Mouse (Mus musculus): ENCODE measurements around the gene Rcsd1. TPM values are rescaled to one million over a fixed set of nuclear protein-coding genes. Genes with fewer than 3 reads are reported as not detected.

Gene Rcsd1
- polyA plus RNA-seq, 1 experiment = 15.6 TPM

DNA sequence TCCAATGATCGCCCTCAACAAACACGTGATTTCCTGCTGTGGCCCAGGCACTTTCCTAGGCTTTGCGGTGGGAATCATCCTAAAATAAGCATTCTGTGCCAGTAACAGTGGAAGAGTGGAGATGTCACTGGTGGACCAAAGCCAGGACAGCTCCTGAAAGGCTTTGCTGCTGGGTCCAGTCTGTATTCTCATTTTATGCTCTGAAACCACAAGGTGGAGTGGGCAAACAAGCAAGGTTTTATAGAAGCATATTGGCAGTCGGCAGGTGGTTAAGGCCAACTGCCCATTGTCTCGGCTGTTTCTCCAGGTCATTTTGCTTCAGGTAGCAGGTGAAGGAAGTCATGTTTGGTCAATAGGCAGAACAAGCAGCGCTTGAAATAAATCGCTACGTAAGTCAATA is 78.4 kb downstream of the Rcsd1 start:
- Histone ChIP-seq H3K27ac (ENCODE audit: insufficient read depth, low read depth, low read length) (no peak overlapping the region), H3K36me3 (ENCODE audit: control insufficient read depth, insufficient read depth, low read length) (no peaks in the 10 kb centered on the region), H3K27me3 (replicated peaks; ENCODE audit: control insufficient read depth, insufficient read depth, low read length) (no peaks in the 10 kb centered on the region), H3K4me1 (ENCODE audit: control insufficient read depth, insufficient read depth, low read length) (peaks cover 12% of the 10 kb centered on the region; the same call in 1 of the 2 replicates), H3K4me3 (ENCODE audit: insufficient read depth, low read depth, low read length) (no peak overlapping the region)
- TF ChIP-seq POLR2A (IDR thresholded peaks at IDR 0.05; ENCODE audit: low read depth, low read length) = no peak
- no peak for TF ChIP-seq CTCF (conservative IDR thresholded peaks at IDR 0.05; ENCODE audit: insufficient read depth, insufficient read length, low read depth, low read length)
- no peak for DNase-seq
- 66% methylated on average over 8 of the region's 8 CpGs for WGBS

DNA sequence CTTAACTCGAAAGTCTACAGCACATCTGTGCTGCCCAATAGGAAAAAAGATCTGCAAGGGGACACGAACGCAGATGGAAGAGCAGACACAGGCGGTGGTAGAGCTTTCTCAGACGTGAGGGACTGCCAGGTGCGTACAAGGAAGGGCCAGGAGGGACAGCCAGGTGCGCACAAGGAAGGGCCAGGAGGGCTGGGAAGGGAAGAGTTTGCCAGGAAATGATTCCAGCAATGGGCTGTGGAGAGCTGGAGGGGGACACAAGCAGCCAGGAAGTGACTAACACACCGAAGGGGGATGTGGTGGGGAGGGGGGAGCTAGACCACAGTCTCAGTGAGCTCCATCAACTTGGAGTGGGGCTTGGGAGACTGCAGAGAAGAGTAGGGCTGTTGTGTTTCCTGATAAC is 79.6 kb downstream of the Rcsd1 start:
- TF ChIP-seq CTCF (conservative IDR thresholded peaks at IDR 0.05; ENCODE audit: insufficient read depth, insufficient read length, low read depth, low read length) (no peak), POLR2A (IDR thresholded peaks at IDR 0.05; ENCODE audit: low read depth, low read length) (no peak)
- WGBS = 63% methylated on average over 8 of the region's 8 CpGs
- Histone ChIP-seq H3K36me3 (ENCODE audit: control insufficient read depth, insufficient read depth, low read length) (no peaks in the 10 kb centered on the region), H3K4me1 (ENCODE audit: control insufficient read depth, insufficient read depth, low read length) (peaks cover 15% of the 10 kb centered on the region; the same call in 1 of the 2 replicates), H3K27me3 (replicated peaks; ENCODE audit: control insufficient read depth, insufficient read depth, low read length) (no peaks in the 10 kb centered on the region), H3K4me3 (ENCODE audit: insufficient read depth, low read depth, low read length) (no peak overlapping the region), H3K27ac (ENCODE audit: insufficient read depth, low read depth, low read length) (no peak overlapping the region)
- no peak for DNase-seq

DNA sequence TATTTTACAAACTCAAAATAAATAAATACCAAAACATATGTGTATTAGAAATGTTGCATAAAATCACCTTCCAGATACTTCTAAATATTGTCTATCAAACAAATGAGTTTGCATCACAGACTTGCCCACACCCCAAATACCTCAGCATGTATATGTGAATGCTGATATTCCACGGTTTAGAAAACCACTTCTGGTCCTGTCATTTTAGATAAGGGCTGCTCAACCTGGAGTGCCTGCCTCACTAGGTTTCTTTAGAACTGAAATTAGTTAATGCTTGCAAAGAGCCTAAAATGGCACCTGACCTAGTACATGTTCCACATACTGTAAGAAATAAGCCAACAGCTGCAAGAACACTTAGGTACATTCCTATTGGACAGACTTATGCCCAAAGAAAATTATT is 81.0 kb downstream of the Rcsd1 start:
- DNase-seq = no peak
- Histone ChIP-seq H3K4me1 (ENCODE audit: control insufficient read depth, insufficient read depth, low read length) (peaks cover 13% of the 10 kb centered on the region; the same call in 1 of the 2 replicates), H3K36me3 (ENCODE audit: control insufficient read depth, insufficient read depth, low read length) (no peaks in the 10 kb centered on the region), H3K27me3 (replicated peaks; ENCODE audit: control insufficient read depth, insufficient read depth, low read length) (no peaks in the 10 kb centered on the region), H3K4me3 (ENCODE audit: insufficient read depth, low read depth, low read length) (no peak overlapping the region), H3K27ac (ENCODE audit: insufficient read depth, low read depth, low read length) (no peak overlapping the region)
- no peak for TF ChIP-seq CTCF (conservative IDR thresholded peaks at IDR 0.05; ENCODE audit: insufficient read depth, insufficient read length, low read depth, low read length)
- no peak for TF ChIP-seq POLR2A (IDR thresholded peaks at IDR 0.05; ENCODE audit: low read depth, low read length)
- 80% methylated on average over 1 of the region's 1 CpGs for WGBS

DNA sequence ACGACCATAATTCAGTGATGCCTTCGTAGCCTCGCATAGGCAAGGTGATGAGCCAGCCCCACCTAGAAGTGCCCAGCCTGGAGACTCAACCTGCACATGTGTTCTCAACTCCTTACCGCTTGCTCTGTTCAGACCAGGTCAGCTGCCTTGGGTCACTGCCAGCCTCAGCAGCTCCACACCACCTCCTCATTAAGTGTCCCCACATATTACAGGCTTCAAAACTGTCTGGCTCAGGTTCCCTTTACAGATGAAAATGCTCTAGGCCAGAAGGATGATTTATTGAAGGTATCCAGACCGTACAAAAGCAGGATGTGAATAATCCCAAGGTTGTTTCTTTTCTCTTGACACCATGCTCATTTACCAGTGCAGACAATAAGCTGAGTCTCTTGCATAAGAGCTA is 83.7 kb downstream of the Rcsd1 start:
- Histone ChIP-seq H3K4me3 (ENCODE audit: insufficient read depth, low read depth, low read length) (no peak overlapping the region), H3K4me1 (ENCODE audit: control insufficient read depth, insufficient read depth, low read length) (peaks cover 9% of the 10 kb centered on the region; the same call in 1 of the 2 replicates), H3K27ac (ENCODE audit: insufficient read depth, low read depth, low read length) (0 out of 2 replicates have a peak overlapping the region, but pooled peaks have one; percentile 6), H3K36me3 (ENCODE audit: control insufficient read depth, insufficient read depth, low read length) (no peaks in the 10 kb centered on the region), H3K27me3 (replicated peaks; ENCODE audit: control insufficient read depth, insufficient read depth, low read length) (no peaks in the 10 kb centered on the region)
- DNase-seq = peak; percentile 69
- TF ChIP-seq POLR2A (IDR thresholded peaks at IDR 0.05; ENCODE audit: low read depth, low read length) (no peak), CTCF (conservative IDR thresholded peaks at IDR 0.05; ENCODE audit: insufficient read depth, insufficient read length, low read depth, low read length) (no peak)
- WGBS = 45% methylated on average over 5 of the region's 5 CpGs

DNA sequence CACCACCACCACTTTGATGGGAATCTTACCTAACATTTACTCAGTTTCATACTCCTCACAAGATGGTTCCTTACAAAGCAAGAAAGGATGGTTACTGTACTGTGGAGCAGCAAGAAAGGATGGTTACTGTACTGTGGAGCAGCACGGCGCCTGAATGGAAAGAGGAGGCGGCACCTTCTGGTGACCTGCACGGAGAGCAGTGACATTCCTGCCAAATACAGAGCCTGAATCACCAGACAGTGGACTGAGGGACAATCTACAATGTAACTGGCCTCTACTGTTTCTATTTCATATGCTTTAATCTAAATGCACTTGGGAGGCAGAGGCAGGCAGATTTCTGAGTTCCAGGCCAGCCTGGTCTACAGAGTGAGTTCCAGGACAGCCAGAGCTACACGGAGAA is 84.5 kb downstream of the Rcsd1 start:
- Histone ChIP-seq H3K36me3 (ENCODE audit: control insufficient read depth, insufficient read depth, low read length) (no peaks in the 10 kb centered on the region), H3K4me3 (ENCODE audit: insufficient read depth, low read depth, low read length) (no peak overlapping the region), H3K27ac (ENCODE audit: insufficient read depth, low read depth, low read length) (no peak overlapping the region), H3K27me3 (replicated peaks; ENCODE audit: control insufficient read depth, insufficient read depth, low read length) (no peaks in the 10 kb centered on the region), H3K4me1 (ENCODE audit: control insufficient read depth, insufficient read depth, low read length) (peaks cover 9% of the 10 kb centered on the region; the same call in 1 of the 2 replicates)
- WGBS = 68% methylated on average over 5 of the region's 5 CpGs
- DNase-seq = no peak
- TF ChIP-seq POLR2A (IDR thresholded peaks at IDR 0.05; ENCODE audit: low read depth, low read length) (no peak), CTCF (conservative IDR thresholded peaks at IDR 0.05; ENCODE audit: insufficient read depth, insufficient read length, low read depth, low read length) (no peak)

DNA sequence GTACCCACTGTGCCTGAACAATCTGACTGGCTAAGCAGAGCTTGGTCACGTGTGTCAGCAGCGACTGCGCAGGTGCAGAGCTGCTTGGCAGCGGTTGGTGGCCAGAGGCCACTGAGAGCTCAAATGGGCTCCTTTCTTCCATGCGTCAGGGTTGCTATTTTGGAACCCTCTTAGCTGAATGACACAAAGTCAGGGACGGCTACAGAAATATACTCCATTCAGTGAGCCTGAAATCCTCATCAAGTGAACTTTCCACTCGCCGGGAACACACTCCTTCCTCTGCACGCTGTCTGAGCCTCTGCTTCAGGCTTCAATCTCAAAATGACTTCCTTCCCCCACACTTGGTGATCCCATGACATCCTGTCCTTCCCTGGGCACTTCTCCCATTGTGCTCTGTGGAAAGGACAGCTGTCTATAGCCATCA is 91.3 kb downstream of the Rcsd1 start:
- DNase-seq = peak; percentile 68
- Histone ChIP-seq H3K4me1 (ENCODE audit: control insufficient read depth, insufficient read depth, low read length) (peaks cover 22% of the 10 kb centered on the region), H3K27ac (ENCODE audit: insufficient read depth, low read depth, low read length) (peak overlapping the region; percentile 10; the same call in 1 of the 2 replicates), H3K36me3 (ENCODE audit: control insufficient read depth, insufficient read depth, low read length) (no peaks in the 10 kb centered on the region), H3K4me3 (ENCODE audit: insufficient read depth, low read depth, low read length) (no peak overlapping the region), H3K27me3 (replicated peaks; ENCODE audit: control insufficient read depth, insufficient read depth, low read length) (no peaks in the 10 kb centered on the region)
- WGBS = 55% methylated on average over 9 of the region's 9 CpGs
- no peak for TF ChIP-seq POLR2A (IDR thresholded peaks at IDR 0.05; ENCODE audit: low read depth, low read length)
- no peak for TF ChIP-seq CTCF (conservative IDR thresholded peaks at IDR 0.05; ENCODE audit: insufficient read depth, insufficient read length, low read depth, low read length)

DNA sequence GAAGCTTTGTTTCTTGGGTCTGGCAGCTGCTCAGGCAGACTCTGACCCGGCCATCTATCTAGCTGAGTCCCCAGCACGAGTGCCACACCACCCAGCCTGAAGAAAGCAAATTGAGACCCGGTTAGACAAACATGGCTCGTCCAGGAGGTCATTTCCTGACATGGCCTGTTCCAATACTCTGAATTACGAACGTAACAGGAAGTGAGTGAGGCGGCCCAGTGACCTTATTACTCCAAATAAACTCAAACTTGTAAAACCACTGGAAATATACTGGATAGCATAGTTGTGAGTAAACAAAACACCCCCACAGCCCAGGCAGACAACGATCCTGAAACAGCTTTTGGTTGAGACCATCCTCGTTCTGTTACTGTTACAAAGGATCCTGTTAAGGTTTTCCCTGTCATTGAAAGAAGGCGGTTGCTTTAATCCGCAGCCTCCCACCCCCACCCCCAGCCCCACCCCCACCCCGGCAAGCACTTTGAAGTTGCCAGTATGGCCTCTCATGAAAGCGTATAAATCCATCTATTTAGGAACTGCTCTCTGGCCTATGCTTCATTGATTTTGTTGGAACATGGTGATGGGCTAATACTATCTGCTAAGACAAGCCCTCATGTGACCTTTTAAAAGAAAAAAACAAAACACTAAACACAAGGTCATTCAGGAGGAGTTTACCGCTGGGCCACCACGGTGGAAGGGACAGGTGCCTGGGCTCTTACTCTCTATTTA is 92.2 kb downstream of the Rcsd1 start:
- Histone ChIP-seq H3K4me1 (ENCODE audit: control insufficient read depth, insufficient read depth, low read length) (peaks cover 22% of the 10 kb centered on the region), H3K27ac (ENCODE audit: insufficient read depth, low read depth, low read length) (peak overlapping the region; percentile 95), H3K4me3 (ENCODE audit: insufficient read depth, low read depth, low read length) (no peak overlapping the region), H3K27me3 (replicated peaks; ENCODE audit: control insufficient read depth, insufficient read depth, low read length) (no peaks in the 10 kb centered on the region), H3K36me3 (ENCODE audit: control insufficient read depth, insufficient read depth, low read length) (no peaks in the 10 kb centered on the region)
- TF ChIP-seq POLR2A (IDR thresholded peaks at IDR 0.05; ENCODE audit: low read depth, low read length) (no peak), CTCF (conservative IDR thresholded peaks at IDR 0.05; ENCODE audit: insufficient read depth, insufficient read length, low read depth, low read length) (no peak)
- WGBS = 13% methylated on average over 15 of the region's 15 CpGs
- peak; percentile 89 for DNase-seq
